Mouse (Mus musculus): ENCODE data around the gene Cyp4f39. TPM values are rescaled to one million over a fixed set of nuclear protein-coding genes. Genes with fewer than 3 reads are reported as not detected.
"Not testable (repeated sequence)": the region's sequence is repeated elsewhere in the genome, so short reads cannot be mapped to it uniquely, and the experiment has no call there.

Cyp4f39 gene
- total RNA-seq, 2 experiments from 2014 or later, result 0.24 to 0.74 TPM

DNA sequence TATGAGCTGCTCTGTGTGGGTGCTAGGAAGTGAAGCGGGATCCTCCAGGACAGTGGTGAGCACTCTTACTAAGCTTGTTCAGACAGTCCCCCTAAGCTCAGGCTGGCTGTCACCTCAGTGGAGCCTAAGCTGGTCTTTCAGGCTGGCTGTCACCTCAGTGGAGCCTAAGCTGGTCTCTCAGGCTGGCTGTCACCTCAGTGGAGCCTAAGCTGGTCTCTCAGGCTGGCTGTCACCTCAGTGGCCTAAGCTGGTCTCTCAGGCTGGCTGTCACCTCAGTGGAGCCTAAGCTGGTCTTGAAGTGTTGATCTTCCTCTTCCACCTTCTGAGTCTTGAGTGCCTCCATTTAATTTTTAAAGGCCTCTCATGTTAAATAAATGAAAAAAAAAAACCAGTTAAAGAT, 73.8 kb downstream of the Cyp4f39 start:
- intact Hi-C loops (cut with DNase I), result loop anchor here (5.0 kb wide), 1 partner anchor 111 kb away; no protein-coding TSS in a partner anchor

DNA sequence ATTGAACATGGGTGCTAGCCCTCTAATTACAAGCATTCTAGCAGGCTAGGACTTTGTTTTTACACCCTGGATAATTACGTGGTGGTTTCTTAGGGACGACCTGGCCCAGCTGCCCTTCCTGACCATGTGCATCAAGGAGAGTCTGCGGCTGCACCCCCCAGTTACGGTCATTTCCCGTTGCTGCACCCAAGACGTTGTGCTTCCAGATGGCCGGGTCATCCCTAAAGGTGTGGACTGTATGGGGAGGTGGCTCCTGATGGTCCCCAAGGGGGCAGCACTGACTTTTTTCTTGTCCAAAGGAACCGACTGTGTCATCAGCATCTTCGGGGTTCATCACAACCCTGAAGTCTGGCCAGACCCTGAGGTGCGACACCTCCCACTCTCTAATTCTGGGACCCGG, 75.2 kb downstream of the Cyp4f39 start:
- DNase-seq, result no peak
- intact Hi-C loops (cut with DNase I), result loop anchor here (1.0 to 5.0 kb wide), 2 partner anchors 110 to 155 kb away; no protein-coding TSS in a partner anchor

More for the DNA sequence above, 73.8 kb downstream of the Cyp4f39 start:
- not testable (repeated sequence) for DNase-seq

DNA sequence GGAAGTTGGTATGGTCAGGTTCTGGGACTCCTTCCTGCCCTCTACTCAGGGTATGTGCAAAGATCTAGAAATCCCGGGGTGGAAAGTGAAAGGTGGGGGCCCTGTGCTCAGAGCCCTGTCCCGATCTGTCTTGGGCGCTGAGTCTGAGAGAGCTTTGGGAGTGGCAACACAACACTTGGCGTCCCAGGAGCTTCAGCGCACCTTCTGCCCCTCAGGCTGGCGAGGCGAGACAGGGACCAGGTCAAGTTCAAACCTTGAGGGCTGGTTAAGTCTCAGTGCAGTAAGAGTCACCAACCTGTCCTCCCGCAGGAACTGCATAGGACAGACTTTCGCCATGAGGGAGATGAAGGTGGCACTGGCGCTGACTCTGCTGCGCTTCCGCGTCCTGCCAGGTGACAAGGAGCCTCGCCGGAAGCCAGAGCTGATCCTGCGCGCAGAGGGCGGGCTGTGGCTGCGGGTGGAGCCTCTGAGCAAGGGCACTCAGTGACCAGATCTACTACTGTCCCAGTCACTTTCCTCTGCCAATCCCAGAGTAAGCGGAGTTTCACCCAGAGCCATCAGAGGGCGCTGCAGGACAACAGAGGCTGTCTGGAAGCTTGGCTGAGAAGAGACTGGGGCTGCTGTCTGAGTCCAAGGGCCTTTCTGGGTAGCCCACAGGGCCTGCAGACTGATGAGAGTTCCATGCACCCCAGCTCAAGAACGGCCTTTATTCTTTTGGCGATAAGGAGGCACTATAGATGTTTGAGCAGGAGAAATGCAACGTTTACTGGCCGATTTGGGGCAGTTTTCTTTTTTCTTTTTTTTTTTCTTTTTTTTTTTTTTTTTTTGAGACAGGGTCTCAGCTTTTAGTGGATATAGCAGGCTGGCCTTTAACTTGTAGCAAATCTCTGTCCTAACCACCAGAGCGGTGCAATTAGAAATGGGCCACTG, 76.2 kb downstream of the Cyp4f39 start:
- intact Hi-C loops (cut with DNase I), result loop anchor here (1.0 to 5.0 kb wide), 2 partner anchors 109 to 154 kb away; no protein-coding TSS in a partner anchor
- peak; percentile 94 to 96 for DNase-seq

DNA sequence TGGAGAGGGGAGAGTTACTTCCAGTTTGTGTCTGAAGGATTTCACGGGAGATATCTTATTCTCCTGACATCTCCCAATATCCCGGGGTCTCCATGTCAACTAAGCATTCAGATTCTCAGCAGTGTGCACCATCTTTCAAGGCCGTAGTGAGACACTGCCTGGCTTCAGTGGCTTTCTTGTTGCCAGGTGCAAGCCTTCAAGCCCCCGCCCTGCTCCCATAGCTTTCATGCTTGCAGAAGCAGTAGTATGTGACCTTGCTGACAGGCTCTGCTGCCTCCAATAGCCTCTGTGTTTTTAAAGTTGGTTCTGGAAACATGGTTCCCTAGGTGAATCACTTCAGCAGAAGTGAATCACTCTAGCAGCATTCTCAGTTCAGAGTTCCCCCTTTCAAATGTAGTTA, 79.8 kb downstream of the Cyp4f39 start:
- DNase-seq; intact Hi-C loops (cut with DNase I): not testable (repeated sequence)

DNA sequence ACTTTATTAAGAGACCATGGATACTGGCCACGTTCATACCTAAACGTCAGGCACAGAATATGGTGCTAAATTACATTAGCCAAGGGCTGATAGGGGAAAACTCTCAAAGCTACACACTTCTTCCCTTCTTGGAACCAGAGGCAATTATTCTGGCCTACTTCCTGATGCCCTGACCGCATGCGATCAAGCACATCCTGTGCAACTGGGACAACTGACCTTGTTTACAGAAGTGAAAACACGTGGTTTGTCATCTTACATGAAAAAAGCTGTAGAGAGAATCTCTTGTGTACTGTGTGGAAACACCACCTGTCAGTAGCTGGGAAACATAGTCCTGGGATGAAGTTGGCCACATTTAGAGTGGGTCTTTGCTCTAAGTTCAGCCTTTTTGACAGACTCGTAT, 81.5 kb downstream of the Cyp4f39 start:
- intact Hi-C loops (cut with DNase I), result no loop called here
- no peak for DNase-seq

DNA sequence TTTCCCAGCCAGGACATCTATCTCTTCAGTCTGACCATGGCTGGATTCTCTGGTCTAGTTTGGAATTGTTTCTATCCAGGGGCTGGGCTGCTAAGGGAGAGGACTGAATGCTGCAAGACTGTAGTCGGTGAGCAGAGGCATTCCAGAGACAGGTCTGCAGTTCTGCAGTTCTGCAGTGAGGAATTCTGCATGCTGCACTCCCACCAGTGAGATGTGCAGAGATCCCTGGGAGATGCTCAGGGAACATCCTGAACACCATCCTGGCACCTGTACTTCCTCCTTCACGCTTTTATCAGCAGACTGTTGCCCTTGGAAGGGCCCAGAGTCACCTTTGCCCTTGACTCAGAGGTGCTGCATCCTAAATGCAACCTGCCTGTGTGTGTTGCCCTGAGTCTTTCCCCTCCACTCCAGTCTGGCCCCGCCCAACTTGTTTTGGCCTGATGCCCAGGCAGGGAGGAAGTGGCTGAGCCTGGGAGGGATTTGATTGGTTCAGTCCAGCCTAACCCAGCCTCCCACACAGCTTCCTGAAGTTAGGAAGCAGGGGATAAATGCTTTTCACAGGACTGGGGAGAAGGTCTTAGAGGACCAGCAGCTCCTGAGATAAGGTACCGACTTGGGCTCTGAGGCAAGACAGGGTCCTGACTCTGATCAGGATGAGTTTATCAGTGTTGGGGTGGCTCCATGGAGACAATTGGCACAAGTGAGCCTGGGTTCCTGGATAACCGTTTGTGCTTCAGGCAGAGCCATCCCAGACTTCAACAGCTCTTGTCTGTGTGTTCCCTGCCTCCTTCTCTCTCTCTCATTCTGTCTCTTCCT, 83.7 kb downstream of the Cyp4f39 start, which contains the start of gene Cyp4f16:
TSS of gene Cyp4f16 (plus strand) at position 508 of the 816 bp plus-strand sequence.
- peak; percentile 96 to 98 for DNase-seq
- intact Hi-C loops (cut with DNase I), result not testable (repeated sequence)

DNA sequence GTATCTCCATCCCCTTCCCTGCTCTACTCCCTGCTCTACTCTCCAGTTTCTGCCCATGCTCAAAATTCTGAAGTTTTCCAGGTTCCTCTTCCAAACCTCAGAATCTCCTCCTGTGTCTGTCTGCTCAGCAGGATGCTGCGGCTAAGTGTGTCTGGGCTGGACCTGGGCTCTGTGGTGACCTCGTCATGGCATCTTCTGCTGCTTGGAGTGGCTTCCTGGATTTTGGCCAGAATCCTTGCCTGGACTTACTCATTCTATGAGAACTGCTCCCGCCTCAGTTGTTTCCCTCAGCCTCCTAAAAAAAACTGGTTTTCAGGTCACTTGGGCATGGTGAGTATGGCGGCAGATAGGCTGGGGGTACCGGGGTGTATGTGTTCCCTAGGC, 84.3 kb downstream of the Cyp4f39 start:
- intact Hi-C loops (cut with DNase I), result no loop called here
- peak in 1 of 2 experiments; percentile 40 for DNase-seq

Other genes with a start within 250 kb of the Cyp4f39 start
- gene Brd4, start 168.0 kb upstream of the Cyp4f39 start, total RNA-seq (2021), result 10 to 100 TPM; 75.4 to 77.0 TPM
- 10 to 100 TPM; 62.0 to 72.8 TPM for gene Akap8, start 131.5 kb upstream of the Cyp4f39 start, total RNA-seq (2021)
- gene Akap8l, start 102.1 kb upstream of the Cyp4f39 start, total RNA-seq (2021), result 10 to 100 TPM; 46.6 to 51.8 TPM
- 10 to 100 TPM; 29.5 to 30.7 TPM for gene Wiz, start 63.3 kb upstream of the Cyp4f39 start, total RNA-seq (2021)
- gene Rasal3, start 49.1 kb upstream of the Cyp4f39 start, total RNA-seq (2021), result 1 to 10 TPM in 1 of 2 experiments, under 1 TPM in 1; 0.55 to 1.3 TPM
- gene Pglyrp2, start 28.6 kb upstream of the Cyp4f39 start, total RNA-seq (2021), result under 1 TPM in 1 of 2 experiments, not detected in 1; 0.29 TPM
- gene Cyp4f17, start 53.3 kb downstream of the Cyp4f39 start, total RNA-seq (2021), result 1 to 10 TPM; 6.4 to 6.8 TPM
- gene Cyp4f16, start 83.8 kb downstream of the Cyp4f39 start, total RNA-seq (2021), result 10 to 100 TPM in 1 of 2 experiments, 1 to 10 TPM in 1; 8.3 to 12.2 TPM
- gene Cyp4f37, start 168.6 kb downstream of the Cyp4f39 start, total RNA-seq (2021), result not detected
- gene Cyp4f40, start 206.2 kb downstream of the Cyp4f39 start, total RNA-seq (2021), result not detected
- gene Cyp4f15, start 232.9 kb downstream of the Cyp4f39 start, total RNA-seq (2021), result not detected

Measured in heart, postnatal 10 days (tissue).